Mouse (Mus musculus) liver, embryonic 16.5 days (tissue): Measurements from ENCODE around the gene Phgdh. TPM values are rescaled to one million over a fixed set of nuclear protein-coding genes. Genes with fewer than 3 reads are reported as not detected.
A peak's percentile ranks its signal among the peaks of the same experiment; 100 is the strongest.

Source experiments
- ATAC-seq: fragments of 200-750 bp; cut with Nextera tagmentation; 2 replicates; pipeline ENCODE4 v1.8.0; 2017; ENCODE audit warnings: low read depth, mild to moderate bottlenecking, moderate number of reproducible peaks, moderate library complexity
- H3K27ac ChIP-seq: fragments of 300-500 bp; sonication (generic); 2 replicates; pipeline ENCODE4 v1.5.1; 2014; ENCODE audit warnings: mild to moderate bottlenecking, low read length
- H3K27me3 ChIP-seq: fragments of 300-500 bp; sonication (generic); 2 replicates; pipeline ENCODE4 v1.6.1; 2014; ENCODE audit warnings: low read depth, low read length, mixed read lengths; ENCODE audit not compliant: control insufficient read depth, insufficient read depth
- H3K36me3 ChIP-seq: fragments of 300-500 bp; sonication (generic); 2 replicates; pipeline ENCODE4 v1.6.1; 2014; ENCODE audit warnings: mild to moderate bottlenecking; ENCODE audit not compliant: control insufficient read depth, insufficient read depth
- H3K4me1 ChIP-seq: fragments of 300-500 bp; sonication (generic); 2 replicates; pipeline ENCODE4 v1.6.1; 2014; ENCODE audit warnings: low read depth, low read length, mixed read lengths; ENCODE audit not compliant: control insufficient read depth
- H3K4me2 ChIP-seq: fragments of 300-500 bp; sonication (generic); 2 replicates; pipeline ENCODE4 v1.6.1; 2014; ENCODE audit warnings: low read depth, low read length, mixed read lengths
- H3K4me3 ChIP-seq: fragments of 300-500 bp; sonication (generic); 2 replicates; pipeline ENCODE4 v1.5.1; 2014; ENCODE audit warnings: low read depth, mild to moderate bottlenecking, low read length
- H3K9ac ChIP-seq: fragments of 300-500 bp; sonication (generic); 2 replicates; pipeline ENCODE4 v1.6.1; 2014; ENCODE audit warnings: low read depth, low read length
- H3K9me3 ChIP-seq: fragments of 300-500 bp; sonication (generic); replicated peaks from 2 replicates; pipeline ENCODE4 v1.6.1; 2016; ENCODE audit warnings: low read length; ENCODE audit not compliant: control insufficient read depth
- WGBS: fragments of 180-500 bp; shearing (Covaris S2); extraction: QIAGEN DNeasy Blood & Tissue Kit; methylation state at CpG from one replicate; pipeline ENCODE4 v1.1.7; 2014; ENCODE audit not compliant: insufficient replicate concordance; 5-methylcytosine and 5-hydroxymethylcytosine counted together
- polyA plus RNA-seq: library from polyadenylated mRNA; unstranded; fragments of >200 nt; fragmentation: Nextera tagmentation; extraction: Ambion mirVana; gene quantifications from 2 replicates; pipeline ENCODE4 v1.2.1, GENCODE M21; 2015

Phgdh gene
- polyA plus RNA-seq, 1 experiment from 2014 or later, result 179 TPM

DNA sequence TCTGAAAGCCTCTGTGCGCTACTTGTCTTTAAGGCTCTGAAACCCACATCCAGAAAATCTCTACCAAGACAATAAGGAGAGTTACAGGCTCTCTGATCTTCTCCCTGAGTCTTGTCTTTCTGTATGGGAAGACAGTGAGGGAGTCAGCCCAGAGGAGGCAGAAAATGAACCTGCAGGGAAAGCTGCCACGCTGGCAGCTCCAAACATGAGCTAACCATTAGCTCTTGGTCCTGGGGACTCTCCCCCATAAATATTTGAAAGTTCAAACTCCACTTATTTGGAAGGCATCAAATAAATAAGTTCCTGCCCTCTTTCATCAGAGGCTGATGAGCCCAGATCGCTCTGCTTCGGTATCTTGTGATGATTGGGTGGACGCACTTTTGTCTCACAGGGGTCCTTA lies 56.6 kb downstream of the Phgdh start:
- Histone ChIP-seq H3K36me3 (no peaks in the 10 kb centered on the region), H3K27ac (no peak overlapping the region), H3K4me3 (peak overlapping the region; percentile 53), H3K4me1 (peaks cover 8% of the 10 kb centered on the region), H3K9me3 (no peaks in the 10 kb centered on the region), H3K4me2 (peak overlapping the region; percentile 33), H3K9ac (no peak overlapping the region), H3K27me3 (no peaks in the 10 kb centered on the region)
- 69% methylated on average over 5 of the region's 5 CpGs for WGBS
- no peak for ATAC-seq

GRCm38 (mm10) chr3:98282422-98282821 lies 57.4 kb downstream of the Phgdh start:
- Histone ChIP-seq H3K4me3 (peak overlapping the region; percentile 53), H3K4me1 (peaks cover 8% of the 10 kb centered on the region), H3K27me3 (no peaks in the 10 kb centered on the region), H3K36me3 (no peaks in the 10 kb centered on the region), H3K4me2 (peak overlapping the region; percentile 33), H3K9me3 (no peaks in the 10 kb centered on the region), H3K27ac (no peak overlapping the region), H3K9ac (0 out of 2 replicates have a peak overlapping the region, but pooled peaks have one; percentile 3)
- ATAC-seq, result no peak
- 76% methylated on average over 8 of the region's 8 CpGs for WGBS

GRCm38 (mm10) chr3:98280933-98281678 lies 58.7 kb downstream of the Phgdh start:
- peak overlapping the region; percentile 53 for H3K4me3 ChIP-seq
- 23% methylated on average over 12 of the region's 12 CpGs for WGBS
- peak; percentile 41 for ATAC-seq
- H3K27ac ChIP-seq, result peak overlapping the region; percentile 74
- no peaks in the 10 kb centered on the region for H3K27me3 ChIP-seq
- H3K4me1 ChIP-seq, result peaks cover 8% of the 10 kb centered on the region
- peak overlapping the region; percentile 45 for H3K9ac ChIP-seq
- H3K36me3 ChIP-seq, result no peaks in the 10 kb centered on the region
- H3K4me2 ChIP-seq, result peak overlapping the region; percentile 33; the same call in 1 of the 2 replicates
- no peaks in the 10 kb centered on the region for H3K9me3 ChIP-seq

- peaks cover 8% of the 10 kb centered on the region for H3K4me1 ChIP-seq
- no peaks in the 10 kb centered on the region for H3K27me3 ChIP-seq
- peak within 1 kb of the TSS; percentile 45 for H3K9ac ChIP-seq
- peak within 1 kb of the TSS; percentile 14; the same call in 1 of the 2 replicates for H3K4me2 ChIP-seq
- no peaks in the 10 kb centered on the region for H3K9me3 ChIP-seq
- WGBS, result 47% methylated on average over 14 of the region's 14 CpGs
- H3K36me3 ChIP-seq, result no peaks in the 10 kb centered on the region
- H3K4me3 ChIP-seq, result peak within 1 kb of the TSS; percentile 53
- H3K27ac ChIP-seq, result peak within 1 kb of the TSS; percentile 74
- ATAC-seq, result peak; percentile 75
Measured at GRCm38 (mm10) chr3:98280204-98280932, 59.4 kb downstream of the Phgdh start, which contains the start of gene Hmgcs2. Gene Hmgcs2, plus strand, starts transcription at chr3:98280435.

DNA sequence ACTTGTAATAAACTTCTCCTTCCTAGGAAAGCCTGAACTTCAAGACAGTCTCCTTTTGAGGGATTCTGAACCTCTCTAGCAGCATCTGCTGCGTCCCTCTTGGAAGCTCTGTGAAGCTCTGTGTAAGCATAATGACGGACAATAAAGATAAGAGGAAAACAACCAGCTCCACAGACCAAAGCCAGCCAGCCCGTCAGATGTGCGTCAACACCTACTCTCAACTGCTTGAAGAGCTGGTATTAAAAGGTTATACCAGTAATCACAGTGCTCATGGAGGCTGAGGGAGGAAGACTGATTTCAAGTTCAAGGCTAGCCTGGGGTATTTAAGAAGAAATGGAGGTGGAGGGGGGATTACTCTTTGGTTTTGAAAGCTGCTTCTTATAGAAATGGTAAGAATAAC lies 60.1 kb downstream of the Phgdh start:
- ATAC-seq, result no peak
- WGBS, result 26% methylated on average over 4 of the region's 4 CpGs

DNA sequence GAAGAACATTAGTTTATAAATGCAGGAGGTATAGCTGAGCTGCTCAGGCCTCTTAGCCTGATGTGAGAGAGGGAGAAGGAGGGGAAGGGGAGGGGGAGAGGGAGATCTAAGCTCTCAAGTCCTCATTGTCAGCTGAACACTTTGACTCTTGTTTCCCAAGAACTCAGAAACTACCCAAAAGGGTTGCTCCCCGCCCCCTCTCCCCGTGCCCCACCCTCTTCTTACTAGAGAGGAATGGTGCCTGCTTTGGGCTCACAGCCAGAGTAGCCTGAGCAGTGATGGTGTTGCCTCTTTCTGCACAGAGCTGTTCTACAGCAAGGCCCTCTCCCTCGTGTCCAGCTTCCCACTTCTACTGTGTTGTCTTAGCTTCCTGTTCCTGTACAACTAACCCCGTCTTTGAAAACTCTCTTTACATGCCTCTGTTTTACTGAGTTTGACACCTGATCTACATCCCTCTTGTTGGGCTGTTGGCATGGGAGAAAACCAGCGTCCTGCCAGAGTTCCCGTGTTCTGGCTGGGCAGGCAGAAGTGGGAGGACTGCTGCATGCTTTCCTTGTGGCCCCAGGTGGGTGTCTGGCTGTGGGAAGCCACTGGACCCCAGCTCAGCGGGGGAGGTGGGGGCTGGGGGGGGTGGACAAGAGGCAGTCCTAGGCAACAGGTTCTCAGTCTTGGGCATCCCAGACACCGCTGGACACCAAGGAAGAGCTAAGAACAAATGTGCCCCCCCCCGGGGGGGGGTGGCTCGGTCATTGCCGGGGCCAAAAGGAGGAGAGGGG lies 66.0 kb downstream of the Phgdh start:
- no peaks in the 10 kb centered on the region for H3K27me3 ChIP-seq
- H3K36me3 ChIP-seq, result no peaks in the 10 kb centered on the region
- H3K4me1 ChIP-seq, result peaks cover 3% of the 10 kb centered on the region; the same call in 1 of the 2 replicates
- H3K9me3 ChIP-seq, result no peaks in the 10 kb centered on the region
- ATAC-seq, result no peak
- H3K4me3 ChIP-seq, result no peak overlapping the region
- WGBS, result 53% methylated on average over 11 of the region's 11 CpGs
- no peak overlapping the region for H3K4me2 ChIP-seq
- no peak overlapping the region for H3K9ac ChIP-seq
- no peak overlapping the region for H3K27ac ChIP-seq

More for the DNA sequence above, 60.1 kb downstream of the Phgdh start:
- Histone ChIP-seq H3K27me3 (no peaks in the 10 kb centered on the region), H3K27ac (peak overlapping the region; percentile 56), H3K36me3 (no peaks in the 10 kb centered on the region), H3K4me3 (no peak overlapping the region), H3K9ac (no peak overlapping the region), H3K4me2 (no peak overlapping the region), H3K4me1 (peaks cover 8% of the 10 kb centered on the region), H3K9me3 (no peaks in the 10 kb centered on the region)

DNA sequence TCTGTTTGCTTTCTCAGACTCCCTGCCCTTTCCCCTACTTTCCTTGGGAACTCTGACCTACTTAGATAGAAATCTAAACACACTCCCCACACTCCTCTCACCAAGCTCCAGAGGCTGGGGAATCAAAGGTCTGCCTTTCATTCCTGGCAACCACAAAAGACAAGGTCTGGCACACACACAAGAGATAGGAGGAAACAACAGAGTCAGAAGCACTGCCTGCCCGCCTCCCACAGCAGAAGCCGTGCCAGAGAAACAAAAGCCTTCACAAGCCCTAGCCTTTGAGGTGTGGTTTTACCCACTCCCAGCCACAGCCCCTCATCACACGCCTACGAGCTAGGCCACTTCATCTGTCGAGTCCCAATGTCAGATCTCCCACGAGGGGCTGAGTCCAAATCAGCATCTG lies 72.5 kb downstream of the Phgdh start:
- WGBS, result 24% methylated on average over 6 of the region's 6 CpGs
- peak overlapping the region; percentile 70 for H3K27ac ChIP-seq
- H3K36me3 ChIP-seq, result no peaks in the 10 kb centered on the region
- no peaks in the 10 kb centered on the region for H3K27me3 ChIP-seq
- 0 out of 2 replicates have a peak overlapping the region, but pooled peaks have one; percentile 2 for H3K4me2 ChIP-seq
- H3K4me1 ChIP-seq, result no peaks in the 10 kb centered on the region
- H3K9me3 ChIP-seq, result no peaks in the 10 kb centered on the region
- peak; percentile 79 for ATAC-seq
- no peak overlapping the region for H3K9ac ChIP-seq
- no peak overlapping the region for H3K4me3 ChIP-seq
